Mouse (Mus musculus): Measurements from ENCODE around the gene Ids. TPM values are rescaled to one million over a fixed set of nuclear protein-coding genes. Genes with fewer than 3 reads are reported as not detected.

The Ids gene
- polyA plus RNA-seq, 1 experiment from 2014 or later, result 2.5 TPM

GRCm38 (mm10) chrX:70364202-70364601 lies 682 bp downstream of the Ids start:
- 74% methylated on average over 1 of the region's 1 CpGs for WGBS
- no peaks in the 10 kb centered on the region for H3K9me3 ChIP-seq (ENCODE audit: low read depth, low read length)
- peak overlapping the region; percentile 46 for H3K4me3 ChIP-seq (ENCODE audit: low read depth, low read length)
- H3K4me1 ChIP-seq (ENCODE audit: insufficient read depth), result no peaks in the 10 kb centered on the region
- peaks cover 8% of the 10 kb centered on the region; the same call in 1 of the 2 replicates for H3K36me3 ChIP-seq (ENCODE audit: insufficient read depth)
- H3K27ac ChIP-seq (ENCODE audit: low read depth), result no peak overlapping the region
- no peak for TF ChIP-seq CTCF (IDR thresholded peaks at IDR 0.05; ENCODE audit: low read depth)
- DNase-seq (no peak), ATAC-seq (ENCODE audit: insufficient read depth) (no peak)
- peak overlapping the region; percentile 56 for H3K4me2 ChIP-seq
- peak overlapping the region; percentile 49; the same call in 1 of the 2 replicates for H3K9ac ChIP-seq
- H3K27me3 ChIP-seq (ENCODE audit: insufficient read depth, low read length), result no peaks in the 10 kb centered on the region

- no peaks in the 10 kb centered on the region for H3K4me1 ChIP-seq (ENCODE audit: insufficient read depth)
- no peak for TF ChIP-seq CTCF (IDR thresholded peaks at IDR 0.05; ENCODE audit: low read depth)
- no peaks in the 10 kb centered on the region for H3K27me3 ChIP-seq (ENCODE audit: insufficient read depth, low read length)
- peaks cover 13% of the 10 kb centered on the region; the same call in 1 of the 2 replicates for H3K36me3 ChIP-seq (ENCODE audit: insufficient read depth)
- no peak overlapping the region for H3K9ac ChIP-seq
- 77% methylated on average over 5 of the region's 5 CpGs for WGBS
- H3K4me3 ChIP-seq (ENCODE audit: low read depth, low read length), result no peak overlapping the region
- no peak for DNase-seq
- ATAC-seq (ENCODE audit: insufficient read depth), result no peak
- H3K9me3 ChIP-seq (ENCODE audit: low read depth, low read length), result no peaks in the 10 kb centered on the region
- H3K27ac ChIP-seq (ENCODE audit: low read depth), result no peak overlapping the region
- no peak overlapping the region; the same call in 1 of the 2 replicates for H3K4me2 ChIP-seq
Observed at GRCm38 (mm10) chrX:70363446-70363845, 1.4 kb downstream of the Ids start.

GRCm38 (mm10) chrX:70362985-70363384 lies 1.9 kb downstream of the Ids start:
- Histone ChIP-seq H3K36me3 (ENCODE audit: insufficient read depth) (peaks cover 17% of the 10 kb centered on the region; the same call in 1 of the 2 replicates), H3K27ac (ENCODE audit: low read depth) (no peak overlapping the region), H3K9ac (no peak overlapping the region), H3K9me3 (ENCODE audit: low read depth, low read length) (no peaks in the 10 kb centered on the region), H3K4me1 (ENCODE audit: insufficient read depth) (no peaks in the 10 kb centered on the region), H3K4me3 (ENCODE audit: low read depth, low read length) (no peak overlapping the region), H3K27me3 (ENCODE audit: insufficient read depth, low read length) (no peaks in the 10 kb centered on the region), H3K4me2 (no peak overlapping the region)
- WGBS, result 74% methylated on average over 7 of the region's 7 CpGs
- no peak for TF ChIP-seq CTCF (IDR thresholded peaks at IDR 0.05; ENCODE audit: low read depth)
- ATAC-seq (ENCODE audit: insufficient read depth) (no peak), DNase-seq (no peak)

- H3K27me3 ChIP-seq (ENCODE audit: insufficient read depth, low read length), result no peaks in the 10 kb centered on the region
- no peaks in the 10 kb centered on the region for H3K4me1 ChIP-seq (ENCODE audit: insufficient read depth)
- ATAC-seq (ENCODE audit: insufficient read depth) (peak; percentile 38; the same call in 1 of the 2 replicates), DNase-seq (peak; percentile 67)
- H3K36me3 ChIP-seq (ENCODE audit: insufficient read depth), result no peaks in the 10 kb centered on the region
- TF ChIP-seq CTCF (IDR thresholded peaks at IDR 0.05; ENCODE audit: low read depth), result peak; percentile 71
- no peaks in the 10 kb centered on the region for H3K9me3 ChIP-seq (ENCODE audit: low read depth, low read length)
- H3K4me2 ChIP-seq, result no peak overlapping the region
- no peak overlapping the region for H3K4me3 ChIP-seq (ENCODE audit: low read depth, low read length)
- H3K27ac ChIP-seq (ENCODE audit: low read depth), result no peak overlapping the region
- H3K9ac ChIP-seq, result no peak overlapping the region
- 11% methylated on average over 6 of the region's 6 CpGs for WGBS
Observed at GRCm38 (mm10) chrX:70330202-70330843, 34.6 kb downstream of the Ids start.

GRCm38 (mm10) chrX:70328530-70329143 lies 36.2 kb downstream of the Ids start:
- no peak overlapping the region for H3K4me2 ChIP-seq
- WGBS, result 59% methylated on average over 2 of the region's 2 CpGs

GRCm38 (mm10) chrX:70327656-70328055 lies 37.2 kb downstream of the Ids start:
- Histone ChIP-seq H3K4me3 (ENCODE audit: low read depth, low read length) (no peak overlapping the region), H3K27ac (ENCODE audit: low read depth) (no peak overlapping the region), H3K9me3 (ENCODE audit: low read depth, low read length) (no peaks in the 10 kb centered on the region), H3K4me2 (no peak overlapping the region), H3K9ac (no peak overlapping the region), H3K4me1 (ENCODE audit: insufficient read depth) (no peaks in the 10 kb centered on the region), H3K36me3 (ENCODE audit: insufficient read depth) (no peaks in the 10 kb centered on the region), H3K27me3 (ENCODE audit: insufficient read depth, low read length) (no peaks in the 10 kb centered on the region)
- 43% methylated on average over 1 of the region's 1 CpGs for WGBS
- ATAC-seq (ENCODE audit: insufficient read depth) (no peak), DNase-seq (no peak)
- TF ChIP-seq CTCF (IDR thresholded peaks at IDR 0.05; ENCODE audit: low read depth), result no peak

More at GRCm38 (mm10) chrX:70328530-70329143, 36.2 kb downstream of the Ids start:
- Histone ChIP-seq H3K4me1 (ENCODE audit: insufficient read depth) (no peaks in the 10 kb centered on the region), H3K36me3 (ENCODE audit: insufficient read depth) (no peaks in the 10 kb centered on the region), H3K9me3 (ENCODE audit: low read depth, low read length) (no peaks in the 10 kb centered on the region), H3K9ac (no peak overlapping the region), H3K4me3 (ENCODE audit: low read depth, low read length) (no peak overlapping the region), H3K27me3 (ENCODE audit: insufficient read depth, low read length) (no peaks in the 10 kb centered on the region), H3K27ac (ENCODE audit: low read depth) (no peak overlapping the region)
- no peak for DNase-seq
- TF ChIP-seq CTCF (IDR thresholded peaks at IDR 0.05; ENCODE audit: low read depth), result no peak
- no peak for ATAC-seq (ENCODE audit: insufficient read depth)

GRCm38 (mm10) chrX:70319254-70319653 lies 45.6 kb downstream of the Ids start:
- DNase-seq (peak; percentile 38), ATAC-seq (ENCODE audit: insufficient read depth) (no peak)
- no peaks in the 10 kb centered on the region for H3K36me3 ChIP-seq (ENCODE audit: insufficient read depth)
- H3K9ac ChIP-seq, result no peak overlapping the region
- 20% methylated on average over 2 of the region's 2 CpGs for WGBS
- H3K27me3 ChIP-seq (ENCODE audit: insufficient read depth, low read length), result no peaks in the 10 kb centered on the region
- TF ChIP-seq CTCF (IDR thresholded peaks at IDR 0.05; ENCODE audit: low read depth), result no peak
- H3K4me3 ChIP-seq (ENCODE audit: low read depth, low read length), result no peak overlapping the region
- no peak overlapping the region for H3K4me2 ChIP-seq
- no peak overlapping the region for H3K27ac ChIP-seq (ENCODE audit: low read depth)
- H3K4me1 ChIP-seq (ENCODE audit: insufficient read depth), result no peaks in the 10 kb centered on the region
- H3K9me3 ChIP-seq (ENCODE audit: low read depth, low read length), result no peaks in the 10 kb centered on the region

Measured in lung, embryonic 14.5 days (tissue).